Mouse (Mus musculus) cortical plate, adult 2 months (tissue): ENCODE measurements around the gene Tnfsfm13.

Experiments used
- CTCF ChIP-seq: fragments of 200-500 bp; IDR thresholded peaks from 2 replicates; pipeline ENCODE4 v1.5.1; 2011; ENCODE audit warnings: mild to moderate bottlenecking, control low read depth, low read length; ENCODE audit not compliant: insufficient read depth; ENCODE audit errors: extremely low read depth
- POLR2A ChIP-seq: fragments of 200-500 bp; IDR thresholded peaks from 2 replicates; pipeline ENCODE4 v1.6.1; 2011; ENCODE audit warnings: mild to moderate bottlenecking, low read length, control low read depth; ENCODE audit not compliant: insufficient read depth; ENCODE audit errors: extremely low read depth

GRCm38 (mm10) chr11:69704613-69705010 lies 8.7 kb upstream of the Tnfsfm13 start:
- TF ChIP-seq POLR2A (no peak), CTCF (no peak)
